Mouse (Mus musculus) frontal cortex, postnatal 10 days (tissue): ENCODE results near the gene Pole.
A peak's percentile ranks its signal among the peaks of the same experiment; 100 is the strongest.

ENCODE experiments used
- DNase-seq, 2 experiments: peaks; one replicate each; pipeline ENCODE4 v3.0.0; 2022; ENCODE audit warnings: low spot score in 2 of 2, mixed read lengths in 1 of 2

The Pole gene

GRCm38 (mm10) chr5:110344524-110344923, 58.4 kb downstream of the Pole start, which contains the start of gene Lrcol1:
Gene Lrcol1 (plus strand): TSS chr5:110344730.
- DNase-seq, result no peak

- DNase-seq, result no peak
These were observed 59.4 kb downstream of the Pole start for GRCm38 (mm10) chr5:110345553-110345952.

GRCm38 (mm10) chr5:110347006-110347405, 60.9 kb downstream of the Pole start:
- DNase-seq, result no peak

GRCm38 (mm10) chr5:110354716-110355115, 68.6 kb downstream of the Pole start:
- no peak for DNase-seq

GRCm38 (mm10) chr5:110357531-110358179, 71.5 kb downstream of the Pole start:
- peak in 1 of 2 experiments; percentile 75 for DNase-seq

GRCm38 (mm10) chr5:110361465-110361864, 75.4 kb downstream of the Pole start:
- DNase-seq, result no peak

- DNase-seq, result no peak
These were observed 76.7 kb downstream of the Pole start for GRCm38 (mm10) chr5:110362813-110363178.

GRCm38 (mm10) chr5:110363179-110363821, 77.2 kb downstream of the Pole start:
- peak; percentile 48 to 72 for DNase-seq

- DNase-seq, result no peak
These were observed 77.9 kb downstream of the Pole start for GRCm38 (mm10) chr5:110363822-110364545.

- DNase-seq, result peak; percentile 49 to 70
These were observed 90.8 kb downstream of the Pole start for GRCm38 (mm10) chr5:110376802-110377433.

- DNase-seq, result no peak
These were observed 92.1 kb downstream of the Pole start for GRCm38 (mm10) chr5:110378181-110378583.

GRCm38 (mm10) chr5:110379086-110379485, 93.0 kb downstream of the Pole start:
- DNase-seq, result no peak

GRCm38 (mm10) chr5:110379823-110380222, 93.7 kb downstream of the Pole start:
- DNase-seq, result no peak

- no peak for DNase-seq
These were observed 98.4 kb downstream of the Pole start for GRCm38 (mm10) chr5:110384491-110384890.

- no peak for DNase-seq
These were observed 99.2 kb downstream of the Pole start for GRCm38 (mm10) chr5:110385263-110385662.

GRCm38 (mm10) chr5:110386371-110387330, 100.5 kb downstream of the Pole start:
- peak; percentile 51 to 75 for DNase-seq
